Mouse (Mus musculus): ENCODE results near the gene Rab37. TPM values are rescaled to one million over a fixed set of nuclear protein-coding genes. Genes with fewer than 3 reads are reported as not detected.

Rab37 gene
- polyA plus RNA-seq, 1 experiment from 2014 or later: 0.89 TPM

DNA sequence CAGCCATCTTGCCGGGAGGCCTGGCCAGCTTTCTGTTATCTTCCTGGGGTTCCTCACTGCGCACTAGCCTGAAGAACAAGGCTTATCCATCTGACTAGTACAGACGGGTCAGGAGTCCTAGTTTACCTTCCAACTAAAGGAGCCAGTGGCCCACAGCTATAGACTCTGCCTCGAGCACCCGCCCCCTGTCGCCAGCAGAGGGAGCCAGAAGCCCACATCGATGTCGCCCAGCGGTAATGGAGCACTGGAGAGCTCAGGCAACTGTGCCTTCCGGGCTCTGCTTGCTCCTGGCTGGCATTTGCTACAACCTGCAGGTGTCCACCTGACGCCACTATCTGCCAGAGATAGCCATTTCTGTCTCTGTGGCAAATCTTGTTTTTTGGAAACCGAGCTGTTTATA lies 111.1 kb downstream of the Rab37 start:
- Histone ChIP-seq H3K27me3 (replicated peaks; ENCODE audit: control insufficient read depth, insufficient read depth, low read length) (no peaks in the 10 kb centered on the region), H3K9me3 (ENCODE audit: control insufficient read depth, low read length) (no peaks in the 10 kb centered on the region), H3K4me2 (ENCODE audit: low read length) (no peak overlapping the region), H3K36me3 (ENCODE audit: control insufficient read depth, insufficient read depth, low read length) (peaks cover 20% of the 10 kb centered on the region), H3K4me1 (ENCODE audit: control insufficient read depth, insufficient read depth, low read depth, low read length) (no peaks in the 10 kb centered on the region), H3K9ac (ENCODE audit: low read depth, low read length) (no peak overlapping the region), H3K4me3 (ENCODE audit: low read length) (no peak overlapping the region), H3K27ac (ENCODE audit: low read depth, low read length) (no peak overlapping the region)
- ATAC-seq: peak; percentile 86
- WGBS: 12% methylated on average over 12 of the region's 12 CpGs

DNA sequence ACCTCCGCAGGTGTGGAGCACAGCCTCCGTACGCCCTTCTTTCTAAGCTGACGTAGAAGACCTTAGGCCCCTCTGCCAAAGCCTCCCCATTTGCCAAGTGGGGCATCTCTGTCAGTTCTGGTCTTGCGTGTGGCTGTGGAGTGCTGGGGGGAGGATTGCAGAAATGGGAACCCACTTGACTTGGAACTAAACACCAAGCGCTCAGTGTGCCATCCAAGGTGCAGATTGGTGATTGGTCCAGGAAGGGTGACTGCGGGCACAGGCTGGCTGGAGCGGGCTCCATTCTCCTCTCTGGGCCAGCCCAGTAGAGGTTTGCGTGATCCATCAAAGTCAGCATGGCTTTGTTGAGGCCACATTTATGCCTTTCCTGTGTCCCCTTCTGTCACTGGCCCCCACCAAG lies 111.5 kb downstream of the Rab37 start:
- no peak; the same call in 1 of the 2 replicates for ATAC-seq
- no peak overlapping the region; the same call in 1 of the 2 replicates for H3K9ac ChIP-seq (ENCODE audit: low read depth, low read length)
- no peak overlapping the region for H3K4me2 ChIP-seq (ENCODE audit: low read length)
- H3K4me1 ChIP-seq (ENCODE audit: control insufficient read depth, insufficient read depth, low read depth, low read length): no peaks in the 10 kb centered on the region
- no peaks in the 10 kb centered on the region for H3K27me3 ChIP-seq (replicated peaks; ENCODE audit: control insufficient read depth, insufficient read depth, low read length)
- no peak overlapping the region for H3K27ac ChIP-seq (ENCODE audit: low read depth, low read length)
- WGBS: 84% methylated on average over 9 of the region's 9 CpGs
- no peak overlapping the region for H3K4me3 ChIP-seq (ENCODE audit: low read length)
- H3K9me3 ChIP-seq (ENCODE audit: control insufficient read depth, low read length): no peaks in the 10 kb centered on the region
- H3K36me3 ChIP-seq (ENCODE audit: control insufficient read depth, insufficient read depth, low read length): peaks cover 20% of the 10 kb centered on the region

DNA sequence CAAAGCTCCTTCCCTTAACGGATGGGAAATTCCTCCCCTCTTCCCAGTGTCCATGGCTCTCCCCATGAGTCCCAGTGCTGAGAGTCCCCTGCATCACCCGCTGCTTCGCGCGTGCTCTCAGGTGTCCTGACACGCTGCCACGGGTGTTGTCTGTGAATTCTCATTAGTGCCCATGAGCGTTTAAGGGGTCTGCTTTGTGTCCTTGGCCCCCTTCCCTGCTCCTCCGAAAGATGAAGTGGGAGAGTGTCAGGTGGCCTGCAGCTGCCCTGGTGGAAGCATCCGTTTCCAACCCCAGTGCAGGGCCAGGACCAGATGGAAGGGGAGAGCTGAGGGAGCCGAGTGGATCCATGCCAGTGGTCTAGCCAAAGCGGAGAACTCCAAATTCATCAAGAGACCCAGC lies 116.9 kb downstream of the Rab37 start:
- peaks cover 16% of the 10 kb centered on the region; the same call in 1 of the 2 replicates for H3K36me3 ChIP-seq (ENCODE audit: control insufficient read depth, insufficient read depth, low read length)
- 61% methylated on average over 12 of the region's 12 CpGs for WGBS

DNA sequence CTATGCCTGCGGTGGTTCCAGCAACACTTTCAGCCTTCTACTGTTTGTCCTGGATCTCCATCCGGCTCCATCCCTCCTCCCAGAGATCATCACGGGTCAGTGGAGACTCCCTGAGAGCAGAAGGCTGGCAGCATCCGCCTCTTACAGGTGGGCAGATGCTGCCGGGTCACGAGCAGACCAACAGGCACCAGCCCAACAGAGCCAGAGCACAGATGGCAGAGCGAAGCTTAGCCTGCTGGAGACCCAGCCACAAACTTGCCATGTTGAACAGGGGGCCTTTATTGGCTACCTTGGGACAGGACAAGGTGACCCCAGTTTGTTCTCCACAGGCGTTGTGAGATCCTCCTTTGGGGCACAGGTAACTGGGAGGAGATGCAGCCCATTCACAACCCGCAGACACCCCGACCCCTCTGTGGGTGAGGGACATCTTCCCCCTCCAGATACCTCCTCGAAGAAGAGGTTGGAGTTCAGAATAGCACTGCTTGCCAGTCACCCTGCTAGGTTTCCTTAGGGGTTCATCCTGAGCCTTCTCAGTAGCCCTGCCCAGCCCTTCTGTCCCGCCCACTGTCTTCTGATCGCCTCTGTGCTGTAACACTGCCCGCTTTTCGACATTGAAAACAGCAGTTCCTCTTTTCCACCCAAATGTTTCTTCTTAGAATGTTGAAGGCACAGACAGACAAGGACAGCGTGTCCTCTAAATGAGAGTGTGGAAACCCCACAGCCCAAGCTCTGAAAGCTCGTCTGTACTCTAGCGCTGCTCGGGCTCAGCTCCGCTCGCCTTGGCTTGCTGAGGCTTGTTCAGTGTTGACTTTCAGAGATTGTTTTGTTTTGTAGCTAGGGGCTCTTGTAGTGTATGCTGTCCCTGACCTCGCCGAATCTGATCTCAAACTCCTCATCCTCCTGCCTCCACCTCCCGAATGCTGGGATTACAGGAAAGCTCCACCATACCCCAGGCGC lies 117.8 kb downstream of the Rab37 start:
- Histone ChIP-seq H3K27me3 (replicated peaks; ENCODE audit: control insufficient read depth, insufficient read depth, low read length) (no peaks in the 10 kb centered on the region), H3K27ac (ENCODE audit: low read depth, low read length) (no peak overlapping the region), H3K4me2 (ENCODE audit: low read length) (no peak overlapping the region), H3K4me3 (ENCODE audit: low read length) (no peak overlapping the region), H3K9me3 (ENCODE audit: control insufficient read depth, low read length) (no peaks in the 10 kb centered on the region), H3K36me3 (ENCODE audit: control insufficient read depth, insufficient read depth, low read length) (peaks cover 16% of the 10 kb centered on the region; the same call in 1 of the 2 replicates), H3K9ac (ENCODE audit: low read depth, low read length) (no peak overlapping the region), H3K4me1 (ENCODE audit: control insufficient read depth, insufficient read depth, low read depth, low read length) (peaks cover 13% of the 10 kb centered on the region)
- 72% methylated on average over 25 of the region's 25 CpGs for WGBS
- ATAC-seq: no peak

More for the DNA sequence above, 116.9 kb downstream of the Rab37 start:
- Histone ChIP-seq H3K9me3 (ENCODE audit: control insufficient read depth, low read length) (no peaks in the 10 kb centered on the region), H3K27me3 (replicated peaks; ENCODE audit: control insufficient read depth, insufficient read depth, low read length) (no peaks in the 10 kb centered on the region), H3K4me3 (ENCODE audit: low read length) (no peak overlapping the region), H3K27ac (ENCODE audit: low read depth, low read length) (no peak overlapping the region; the same call in 1 of the 2 replicates), H3K4me1 (ENCODE audit: control insufficient read depth, insufficient read depth, low read depth, low read length) (peaks cover 13% of the 10 kb centered on the region), H3K4me2 (ENCODE audit: low read length) (no peak overlapping the region), H3K9ac (ENCODE audit: low read depth, low read length) (no peak overlapping the region)
- ATAC-seq: peak; percentile 35; the same call in 1 of the 2 replicates

DNA sequence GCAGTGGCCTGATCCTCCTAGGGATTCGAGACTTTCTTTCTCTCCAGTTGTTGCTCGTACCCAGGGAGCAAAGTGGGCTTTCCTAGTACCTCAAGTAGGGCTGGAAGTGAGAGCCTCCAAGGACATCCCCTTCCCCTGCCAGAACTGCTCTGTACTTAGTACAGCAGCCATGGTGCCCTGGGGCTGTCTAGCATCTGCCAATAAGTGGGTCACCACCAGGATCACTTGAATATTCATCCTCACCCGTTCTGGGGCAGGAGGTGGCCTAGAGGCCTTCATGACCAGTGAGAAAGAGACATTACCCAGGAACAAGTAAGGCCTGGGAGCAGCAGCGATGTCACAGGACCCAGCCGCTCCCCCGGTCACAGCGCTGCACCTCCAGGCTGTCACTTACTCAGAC lies 118.7 kb downstream of the Rab37 start:
- ATAC-seq: no peak
- Histone ChIP-seq H3K4me3 (ENCODE audit: low read length) (no peak overlapping the region), H3K36me3 (ENCODE audit: control insufficient read depth, insufficient read depth, low read length) (peaks cover 11% of the 10 kb centered on the region; the same call in 1 of the 2 replicates), H3K9ac (ENCODE audit: low read depth, low read length) (0 out of 2 replicates have a peak overlapping the region, but pooled peaks have one; percentile 26), H3K9me3 (ENCODE audit: control insufficient read depth, low read length) (no peaks in the 10 kb centered on the region), H3K4me1 (ENCODE audit: control insufficient read depth, insufficient read depth, low read depth, low read length) (peaks cover 13% of the 10 kb centered on the region), H3K4me2 (ENCODE audit: low read length) (no peak overlapping the region), H3K27ac (ENCODE audit: low read depth, low read length) (no peak overlapping the region), H3K27me3 (replicated peaks; ENCODE audit: control insufficient read depth, insufficient read depth, low read length) (no peaks in the 10 kb centered on the region)
- 81% methylated on average over 7 of the region's 7 CpGs for WGBS

Other genes starting within 250 kb of the Rab37 start
- 9.7 and 12.9 TPM in 2 replicates for gene Gprc5c, start 240.3 kb upstream of the Rab37 start, polyA plus RNA-seq (2015; fragmentation: Nextera tagmentation; extraction: Ambion mirVana)
- gene Cd300a, start 201.4 kb upstream of the Rab37 start, polyA plus RNA-seq (2015; fragmentation: Nextera tagmentation; extraction: Ambion mirVana): 0.97 and 1.6 TPM in 2 replicates
- not detected in 2 replicates for gene Cd300lb, start 157.0 kb upstream of the Rab37 start, polyA plus RNA-seq (2015; fragmentation: Nextera tagmentation; extraction: Ambion mirVana)
- not detected in 2 replicates for gene Cd300c, start 122.3 kb upstream of the Rab37 start, polyA plus RNA-seq (2015; fragmentation: Nextera tagmentation; extraction: Ambion mirVana)
- 0.20 TPM in 1 of 2 replicates, not detected in the other for gene Cd300ld, start 101.5 kb upstream of the Rab37 start, polyA plus RNA-seq (2015; fragmentation: Nextera tagmentation; extraction: Ambion mirVana)
- 1.4 TPM in 2 replicates for gene Cd300c2, start 89.6 kb upstream of the Rab37 start, polyA plus RNA-seq (2015; fragmentation: Nextera tagmentation; extraction: Ambion mirVana)
- gene Cd300ld2, start 75.2 kb upstream of the Rab37 start, polyA plus RNA-seq (2015; fragmentation: Nextera tagmentation; extraction: Ambion mirVana): not detected in 2 replicates
- gene Cd300ld4, start 64.4 kb upstream of the Rab37 start, polyA plus RNA-seq (2015; fragmentation: Nextera tagmentation; extraction: Ambion mirVana): not detected in 2 replicates
- not detected in 2 replicates for gene Cd300ld5, start 53.7 kb upstream of the Rab37 start, polyA plus RNA-seq (2015; fragmentation: Nextera tagmentation; extraction: Ambion mirVana)
- gene Cd300ld3, start 43.0 kb upstream of the Rab37 start, polyA plus RNA-seq (2015; fragmentation: Nextera tagmentation; extraction: Ambion mirVana): not detected in 2 replicates
- 0.08 and 0.12 TPM in 2 replicates for gene Cd300e, start 29.3 kb upstream of the Rab37 start, polyA plus RNA-seq (2015; fragmentation: Nextera tagmentation; extraction: Ambion mirVana)
- gene Cd300lf, start 42.6 kb downstream of the Rab37 start, polyA plus RNA-seq (2015; fragmentation: Nextera tagmentation; extraction: Ambion mirVana): 0.29 and 0.32 TPM in 2 replicates
- 81.5 and 93.4 TPM in 2 replicates for gene Slc9a3r1, start 71.9 kb downstream of the Rab37 start, polyA plus RNA-seq (2015; fragmentation: Nextera tagmentation; extraction: Ambion mirVana)
- gene Tmem104, start 96.1 kb downstream of the Rab37 start, polyA plus RNA-seq (2015; fragmentation: Nextera tagmentation; extraction: Ambion mirVana): 12.3 and 13.1 TPM in 2 replicates
- 20.9 and 24.6 TPM in 2 replicates for gene Nat9, start 96.4 kb downstream of the Rab37 start, polyA plus RNA-seq (2015; fragmentation: Nextera tagmentation; extraction: Ambion mirVana)
- gene Grin2c, start 175.8 kb downstream of the Rab37 start, polyA plus RNA-seq (2015; fragmentation: Nextera tagmentation; extraction: Ambion mirVana): 0.60 and 0.72 TPM in 2 replicates
- 21.2 and 22.5 TPM in 2 replicates for gene Fdxr, start 185.6 kb downstream of the Rab37 start, polyA plus RNA-seq (2015; fragmentation: Nextera tagmentation; extraction: Ambion mirVana)
- 1.4 and 2.0 TPM in 2 replicates for gene Fads6, start 206.2 kb downstream of the Rab37 start, polyA plus RNA-seq (2015; fragmentation: Nextera tagmentation; extraction: Ambion mirVana)
- gene Otop2, start 215.7 kb downstream of the Rab37 start, polyA plus RNA-seq (2015; fragmentation: Nextera tagmentation; extraction: Ambion mirVana): 0.06 and 0.18 TPM in 2 replicates
- 0.16 and 0.25 TPM in 2 replicates for gene Ush1g, start 230.6 kb downstream of the Rab37 start, polyA plus RNA-seq (2015; fragmentation: Nextera tagmentation; extraction: Ambion mirVana)
- gene Otop3, start 243.3 kb downstream of the Rab37 start, polyA plus RNA-seq (2015; fragmentation: Nextera tagmentation; extraction: Ambion mirVana): 2.3 and 2.7 TPM in 2 replicates